Mouse (Mus musculus): ENCODE results near the gene Ric1. TPM values are rescaled to one million over a fixed set of nuclear protein-coding genes. Genes with fewer than 3 reads are reported as not detected.

Gene Ric1
- total and polyA plus RNA-seq, 3 experiments: 41.0 to 77.2 (median 54.2) TPM

- Histone ChIP-seq H3K9ac (ENCODE audit: control insufficient read depth, low read depth, low read length, poor library complexity, severe bottlenecking) (no peak overlapping the region), H3K27ac (ENCODE audit: control insufficient read depth, low read depth, low read length) (no peak overlapping the region), H3K9me3 (replicated peaks; ENCODE audit: insufficient read depth, low read length) (no peaks in the 10 kb centered on the region), H3K4me1 (ENCODE audit: control insufficient read depth in 1 of 2, insufficient read depth in 2 of 2, low read length in 2 of 2) (peaks cover 12 to 19% of the 10 kb centered on the region in 2 experiments), H3K79me2 (ENCODE audit: control insufficient read depth, insufficient read depth, low read length, poor library complexity) (peaks cover 3% of the 10 kb centered on the region; the same call in 1 of the 2 replicates), H3K27me3 (ENCODE audit: control insufficient read depth in 1 of 2, insufficient read depth in 2 of 2, low read length in 2 of 2) (no peaks in the 10 kb centered on the region), H3K36me3 (ENCODE audit: control insufficient read depth in 1 of 2, insufficient read depth in 2 of 2, low read length in 2 of 2) (peaks cover 24 to 35% of the 10 kb centered on the region in 2 experiments), H3K4me3 (ENCODE audit: control insufficient read depth in 1 of 2, insufficient read depth in 1 of 2, low read depth in 2 of 2, low read length in 2 of 2) (no peak overlapping the region)
- no peak for DNase-seq (ENCODE audit: low read depth, low spot score)
- TF ChIP-seq ZKSCAN1 (IDR thresholded peaks at IDR 0.05; ENCODE audit: low read depth, low read length) (no peak), MYB (IDR thresholded peaks at IDR 0.05; ENCODE audit: low read depth, low read length) (no peak), MXI1 (IDR thresholded peaks at IDR 0.05; ENCODE audit: low read depth, low read length) (no peak), CTCF (IDR thresholded peaks at IDR 0.05 in 2 of 3, conservative IDR thresholded peaks at IDR 0.05 in 1 of 3; ENCODE audit: control insufficient read depth in 1 of 3, insufficient read depth in 1 of 3, low read depth in 2 of 3, low read length in 3 of 3, poor library complexity in 1 of 3, severe bottlenecking in 1 of 3) (0 out of 6 replicates have a peak, but pooled peaks of 1 of the 3 experiments have one; percentile 6)
These were observed 40.5 kb downstream of the Ric1 start for GRCm38 (mm10) chr19:29562603-29563002.

DNA sequence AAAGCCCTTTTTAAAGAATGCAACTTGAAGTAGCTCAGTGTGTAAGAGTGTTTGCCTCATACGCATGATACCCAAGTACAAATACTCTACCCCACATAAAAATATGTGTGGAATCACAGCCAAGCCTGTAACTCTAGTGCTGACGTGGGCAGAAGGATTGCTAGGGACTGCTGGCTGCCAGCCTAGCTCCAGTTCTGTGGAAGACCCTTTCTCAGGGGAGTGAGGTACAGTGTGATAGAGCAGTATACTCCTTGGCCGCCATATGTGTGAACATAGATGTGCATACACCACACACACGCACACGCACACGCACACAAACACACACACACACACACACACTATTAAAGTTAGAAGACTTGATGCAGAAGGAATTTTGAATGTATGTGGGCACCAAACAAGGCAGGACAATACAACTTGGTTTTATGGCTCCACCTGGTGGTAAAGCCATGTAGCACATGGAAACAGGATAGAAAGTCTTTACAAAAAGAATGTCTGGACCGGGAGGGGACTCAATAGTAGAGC is 41.2 kb downstream of the Ric1 start:
- Histone ChIP-seq H3K27ac (ENCODE audit: control insufficient read depth, low read depth, low read length) (no peak overlapping the region), H3K36me3 (ENCODE audit: control insufficient read depth in 1 of 2, insufficient read depth in 2 of 2, low read length in 2 of 2) (peaks cover 27 to 29% of the 10 kb centered on the region in 2 experiments), H3K79me2 (ENCODE audit: control insufficient read depth, insufficient read depth, low read length, poor library complexity) (peaks cover 3% of the 10 kb centered on the region; the same call in 1 of the 2 replicates), H3K4me3 (ENCODE audit: control insufficient read depth in 1 of 2, insufficient read depth in 1 of 2, low read depth in 2 of 2, low read length in 2 of 2) (no peak overlapping the region), H3K9ac (ENCODE audit: control insufficient read depth, low read depth, low read length, poor library complexity, severe bottlenecking) (no peak overlapping the region), H3K27me3 (ENCODE audit: control insufficient read depth in 1 of 2, insufficient read depth in 2 of 2, low read length in 2 of 2) (no peaks in the 10 kb centered on the region), H3K9me3 (replicated peaks; ENCODE audit: insufficient read depth, low read length) (no peaks in the 10 kb centered on the region), H3K4me1 (ENCODE audit: control insufficient read depth in 1 of 2, insufficient read depth in 2 of 2, low read length in 2 of 2) (peaks cover 12% of the 10 kb centered on the region in 2 experiments)
- DNase-seq (ENCODE audit: low read depth, low spot score): peak; percentile 93
- TF ChIP-seq UBTF (IDR thresholded peaks at IDR 0.05; ENCODE audit: borderline replicate concordance, insufficient read depth, low read depth, low read length) (no peak), MAX (IDR thresholded peaks at IDR 0.05; ENCODE audit: low read length) (peak; percentile 92), JUND (IDR thresholded peaks at IDR 0.05; ENCODE audit: low read depth, low read length) (peak; percentile 86), POLR2AphosphoS2 (IDR thresholded peaks at IDR 0.05; ENCODE audit: low read length) (no peak; the same call in 1 of the 2 replicates), RAD21 (IDR thresholded peaks at IDR 0.05; ENCODE audit: low read depth, low read length) (no peak; the same call in none of the 2 replicates), CHD2 (IDR thresholded peaks at IDR 0.05; ENCODE audit: low read length) (no peak), TBP (IDR thresholded peaks at IDR 0.05; ENCODE audit: low read depth, low read length) (no peak; the same call in 1 of the 2 replicates), USF1 (IDR thresholded peaks at IDR 0.05; ENCODE audit: low read depth, low read length) (peak; percentile 43; the same call in 1 of the 2 replicates), ZMIZ1 (IDR thresholded peaks at IDR 0.05; ENCODE audit: low read depth, low read length) (0 out of 2 replicates have a peak, but pooled peaks have one; percentile 26), MAFK (IDR thresholded peaks at IDR 0.05; ENCODE audit: borderline replicate concordance, low read depth, low read length) (0 out of 2 replicates have a peak, but pooled peaks have one; percentile 47), MEF2A (IDR thresholded peaks at IDR 0.05; ENCODE audit: extremely low read depth, insufficient replicate concordance, low read depth, low read length, poor library complexity, severe bottlenecking) (no peak), SIN3A (IDR thresholded peaks at IDR 0.05; ENCODE audit: low read length) (peak; percentile 91), NRF1 (IDR thresholded peaks at IDR 0.05; ENCODE audit: insufficient read depth, low read depth, low read length, poor library complexity, severe bottlenecking) (no peak), ZNF384 (IDR thresholded peaks at IDR 0.05; ENCODE audit: low read depth, low read length) (peak; percentile 58), HCFC1 (IDR thresholded peaks at IDR 0.05; ENCODE audit: low read depth, low read length) (peak; percentile 50; the same call in 1 of the 2 replicates), USF2 (IDR thresholded peaks at IDR 0.05; ENCODE audit: borderline replicate concordance in 1 of 2, insufficient read depth in 1 of 2, low read depth in 1 of 2, low read length in 2 of 2) (peak; percentile 10 to 22; a peak in 1 of 4 replicates), RCOR1 (IDR thresholded peaks at IDR 0.05; ENCODE audit: low read depth, low read length) (peak; percentile 47; the same call in 1 of the 2 replicates), E2F4 (IDR thresholded peaks at IDR 0.05; ENCODE audit: borderline replicate concordance, low read depth, low read length) (peak; percentile 63; the same call in 1 of the 2 replicates), NELFE (IDR thresholded peaks at IDR 0.05; ENCODE audit: low read depth, low read length) (no peak), BHLHE40 (IDR thresholded peaks at IDR 0.05; ENCODE audit: borderline replicate concordance, low read depth, low read length) (peak; percentile 68; the same call in 1 of the 2 replicates), GABPA (IDR thresholded peaks at IDR 0.05; ENCODE audit: low read depth, low read length) (peak; percentile 60; the same call in 1 of the 2 replicates), KAT2A (conservative IDR thresholded peaks at IDR 0.05; ENCODE audit: low read depth, low read length) (peak; percentile 41), ELF1 (IDR thresholded peaks at IDR 0.05; ENCODE audit: low read depth, low read length) (peak; percentile 48; the same call in 1 of the 2 replicates), CTCF (IDR thresholded peaks at IDR 0.05 in 2 of 3, conservative IDR thresholded peaks at IDR 0.05 in 1 of 3; ENCODE audit: control insufficient read depth in 1 of 3, insufficient read depth in 1 of 3, low read depth in 2 of 3, low read length in 3 of 3, poor library complexity in 1 of 3, severe bottlenecking in 1 of 3) (peak; percentile 72 to 100 (median 99)), SMC3 (IDR thresholded peaks at IDR 0.05; ENCODE audit: low read depth, low read length) (peak; percentile 99), MAZ (IDR thresholded peaks at IDR 0.05; ENCODE audit: low read depth, low read length) (peak; percentile 72; the same call in 1 of the 2 replicates)

Measured in MEL (cell line).